Mouse (Mus musculus): Measurements from ENCODE around the gene Gm5797. TPM values are rescaled to one million over a fixed set of nuclear protein-coding genes. Genes with fewer than 3 reads are reported as not detected.

Gene Gm5797
- total RNA-seq (2023), result not detected

DNA sequence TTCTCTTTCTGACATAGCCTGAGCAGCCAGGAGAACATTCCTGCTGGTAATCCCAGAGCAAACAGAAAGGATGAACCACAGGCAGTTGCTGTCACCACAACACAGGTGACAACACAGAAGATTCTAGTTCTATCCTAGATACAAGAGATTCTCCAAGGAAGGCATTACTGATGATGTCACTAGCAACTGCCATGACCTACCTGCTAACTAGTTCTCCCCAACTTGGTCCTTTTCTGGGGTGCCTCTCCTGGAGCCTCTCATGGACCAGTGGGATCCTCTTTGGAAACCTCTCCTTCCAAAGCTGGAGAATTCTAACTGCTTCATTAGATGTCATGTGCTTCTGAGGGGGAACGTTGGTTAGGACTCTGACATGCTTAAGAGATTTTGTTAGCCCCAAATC lies at the start of gene Gm5797:
TSS of gene Gm5797 (minus strand) at position 101 of the 400 bp plus-strand sequence.

GRCm38 (mm10) chr14:7365034-7365433 lies 32.8 kb upstream of the Gm5797 start, which contains the start of gene Gm8374:
Gene Gm8374, minus strand, starts transcription at chr14:7365134.

DNA sequence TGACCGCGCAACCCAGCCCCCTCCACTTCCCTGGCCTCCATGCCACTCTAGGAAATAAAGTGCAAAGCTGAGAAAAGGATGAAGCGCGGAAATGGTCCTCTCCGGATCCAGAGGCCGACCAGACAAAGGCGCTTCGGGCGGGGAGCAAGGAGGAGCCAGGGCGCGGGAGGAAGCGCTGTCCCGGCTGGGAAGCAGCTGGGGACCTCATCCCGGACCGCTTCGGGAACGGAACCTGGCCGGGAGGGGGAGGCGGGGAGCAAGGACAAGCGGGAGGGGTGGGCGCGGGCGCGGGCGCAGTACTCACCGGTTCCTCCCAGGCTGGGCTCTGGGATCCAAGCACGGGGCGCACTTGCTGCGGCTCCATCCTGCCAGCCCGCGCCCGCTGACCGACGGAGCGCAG lies 17.5 kb downstream of the Gm5797 start, which contains the start of gene Gm3739:
TSS of gene Gm3739 (minus strand) at position 389 of the 400 bp plus-strand sequence.

Other genes starting within 250 kb of the Gm5797 start
- gene Gm3696, start 231.8 kb downstream of the Gm5797 start, total RNA-seq (2023), result not detected
- not detected for gene Gm6676, start 207.0 kb downstream of the Gm5797 start, total RNA-seq (2023)
- gene Gm3512, start 157.9 kb downstream of the Gm5797 start, total RNA-seq (2023), result not detected
- gene Gm16434, start 137.9 kb downstream of the Gm5797 start, total RNA-seq (2023), result not detected
- gene Gm3727, start 67.7 kb downstream of the Gm5797 start, total RNA-seq (2023), result not detected
- gene Gm3739, start 17.3 kb downstream of the Gm5797 start, total RNA-seq (2023), result 1.2 TPM
- not detected for gene Gm8374, start 32.7 kb upstream of the Gm5797 start, total RNA-seq (2023)
- not detected for gene Gm3755, start 118.5 kb upstream of the Gm5797 start, total RNA-seq (2023)
- gene Gm3752, start 151.4 kb upstream of the Gm5797 start, total RNA-seq (2023), result not detected
- gene Gm3558, start 236.2 kb upstream of the Gm5797 start, total RNA-seq (2023), result not detected